Mouse (Mus musculus) ES-Bruce4 (cell line): ENCODE results near the gene Dnttip2.

Source experiments
- CTCF ChIP-seq: IDR thresholded peaks from one replicate; pipeline ENCODE4 v1.8.1; 2011; ENCODE audit warnings: low read depth, low read length
- EP300 ChIP-seq: IDR thresholded peaks from 2 replicates; pipeline ENCODE4 v1.6.1; 2011; ENCODE audit warnings: low read depth, low read length; ENCODE audit not compliant: insufficient read depth
- POLR2A ChIP-seq: IDR thresholded peaks from one replicate; pipeline ENCODE4 v1.8.1; 2011; ENCODE audit warnings: low read length; ENCODE audit not compliant: insufficient read depth

- TF ChIP-seq CTCF (no peak), EP300 (no peak), POLR2A (no peak)
Measured at GRCm38 (mm10) chr3:122296979-122297378, 22.8 kb downstream of the Dnttip2 start.
